12 mouse cellular contexts compared by ENCODE assay signal in the genomic region with DNA sequence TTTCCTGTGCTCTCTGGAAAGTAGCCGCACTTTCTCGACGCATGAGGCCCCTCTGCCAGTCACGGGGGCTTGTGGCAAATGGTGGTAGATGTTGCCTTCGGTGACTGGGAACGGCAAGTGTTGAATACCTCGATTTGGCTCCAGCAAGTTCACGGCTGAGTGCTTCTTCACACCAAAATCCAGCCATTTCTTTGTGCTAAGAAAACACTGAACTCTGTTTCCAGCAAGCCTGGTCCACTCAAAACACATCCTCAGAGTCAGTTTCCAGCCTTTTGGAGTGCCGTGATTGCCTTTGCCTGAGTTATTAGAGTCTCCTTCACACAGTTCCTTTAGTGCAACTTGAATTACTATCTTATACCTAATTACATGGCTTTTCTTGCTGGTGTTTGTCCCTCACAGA. TPM values are rescaled to one million over a fixed set of nuclear protein-coding genes. Genes with fewer than 3 reads are reported as not detected.
DNase-seq lines count a peak whose midpoint lies in the region; ATAC-seq and TF ChIP-seq lines count a peak whose summit lies in the region.
"Had no signal": no experiment of that assay in that cellular context is flagged by ENCODE, and none has a peak within 500 bp of the region (broad histone marks: within the 10 kb centered on the region; RNA-seq: fewer than 3 reads in every experiment).

No protein-coding gene starts in this region.

- no peak for ATAC-seq in embryonic facial prominence, embryonic 14.5 days (ENCODE audit: low read depth)
- no peak for ATAC-seq in hindbrain, embryonic 14.5 days (ENCODE audit: low FRiP score)
- ATAC-seq in midbrain, embryonic 14.5 days (ENCODE audit: low FRiP score, low TSS enrichment) = peak; percentile 14; the same call in 1 of the 2 replicates
- ATAC-seq: lung, postnatal 0 days had no signal

- DNase-seq in brain, embryonic 14.5 days (ENCODE audit: low read depth) = peak; percentile 74
- no peak for DNase-seq in embryonic facial prominence, embryonic 14.5 days (ENCODE audit: low spot score)
- DNase-seq in hindbrain, embryonic 14.5 days (ENCODE audit: low spot score) = peak; percentile 58
- no peak for DNase-seq in midbrain, embryonic 14.5 days
- no peak for DNase-seq in thymus, postnatal 10 days (ENCODE audit: low spot score in 2 of 2)
- DNase-seq in urinary bladder, postnatal 25 days (ENCODE audit: low spot score) = no peak
- no peak for DNase-seq in right cerebral cortex, postnatal 14 days
- DNase-seq: cerebellum, postnatal 14 days; heart, adult 18-20 months; retina, postnatal 1 day had no signal

- peaks cover 73% of the 10 kb centered on the region for H3K4me1 ChIP-seq in embryonic facial prominence, embryonic 14.5 days (ENCODE audit: control insufficient read depth, insufficient read depth, low read length)
- H3K4me1 ChIP-seq in hindbrain, embryonic 14.5 days (replicated peaks; ENCODE audit: control insufficient read depth, insufficient read depth, low read length) = peaks cover 31% of the 10 kb centered on the region
- H3K4me1 ChIP-seq in midbrain, embryonic 14.5 days (ENCODE audit: control insufficient read depth, insufficient read depth, low read length) = peaks cover 27% of the 10 kb centered on the region

- no peak for TF ChIP-seq CTCF in brain, embryonic 14.5 days (IDR thresholded peaks at IDR 0.05; ENCODE audit: borderline replicate concordance, extremely low read depth, insufficient read depth, insufficient read length)

- no peaks in the 10 kb centered on the region for H3K36me3 ChIP-seq in embryonic facial prominence, embryonic 14.5 days (ENCODE audit: control insufficient read depth, insufficient read depth, low read length)
- no peaks in the 10 kb centered on the region for H3K36me3 ChIP-seq in hindbrain, embryonic 14.5 days (replicated peaks; ENCODE audit: control insufficient read depth, insufficient read depth)
- H3K36me3 ChIP-seq in midbrain, embryonic 14.5 days (ENCODE audit: control insufficient read depth, insufficient read depth, low read length) = no peaks in the 10 kb centered on the region

- TF ChIP-seq POLR2A in brain, embryonic 14.5 days (IDR thresholded peaks at IDR 0.05; ENCODE audit: borderline replicate concordance, extremely low read depth, insufficient read depth, insufficient read length, poor library complexity, severe bottlenecking) = no peak

- no peak overlapping the region for H3K9ac ChIP-seq in embryonic facial prominence, embryonic 14.5 days (ENCODE audit: low read depth, low read length)
- H3K9ac ChIP-seq in hindbrain, embryonic 14.5 days = no peak overlapping the region
- no peak overlapping the region for H3K9ac ChIP-seq in midbrain, embryonic 14.5 days (replicated peaks; ENCODE audit: low read length)

- H3K27me3 ChIP-seq in embryonic facial prominence, embryonic 14.5 days (replicated peaks; ENCODE audit: control insufficient read depth, insufficient read depth, low read length) = no peaks in the 10 kb centered on the region
- no peaks in the 10 kb centered on the region for H3K27me3 ChIP-seq in hindbrain, embryonic 14.5 days (ENCODE audit: control insufficient read depth, insufficient read depth, low read length)
- H3K27me3 ChIP-seq in midbrain, embryonic 14.5 days (ENCODE audit: control insufficient read depth, insufficient read depth, low read length) = peaks cover 14% of the 10 kb centered on the region

- no peak overlapping the region for H3K4me2 ChIP-seq in embryonic facial prominence, embryonic 14.5 days (ENCODE audit: low read depth, low read length)
- no peak overlapping the region for H3K4me2 ChIP-seq in hindbrain, embryonic 14.5 days (replicated peaks)
- H3K4me2 ChIP-seq in midbrain, embryonic 14.5 days (ENCODE audit: low read length) = no peak overlapping the region

- H3K27ac ChIP-seq in embryonic facial prominence, embryonic 14.5 days (replicated peaks; ENCODE audit: low read depth, low read length) = peak overlapping the region; percentile 88; the same call in 1 of the 2 replicates
- peak overlapping the region; percentile 61 for H3K27ac ChIP-seq in hindbrain, embryonic 14.5 days
- H3K27ac ChIP-seq in midbrain, embryonic 14.5 days (replicated peaks; ENCODE audit: low read depth, low read length) = peak overlapping the region; percentile 32

- no peak overlapping the region for H3K4me3 ChIP-seq in embryonic facial prominence, embryonic 14.5 days (ENCODE audit: low read depth, low read length)
- H3K4me3 ChIP-seq in hindbrain, embryonic 14.5 days (replicated peaks; ENCODE audit: low read length) = no peak overlapping the region
- H3K4me3 ChIP-seq in midbrain, embryonic 14.5 days (replicated peaks; ENCODE audit: low read depth, low read length) = no peak overlapping the region

- 24% methylated on average over 9 of the region's 9 CpGs for WGBS in embryonic facial prominence, embryonic 14.5 days
- WGBS in hindbrain, embryonic 14.5 days = 11% methylated on average over 9 of the region's 9 CpGs
- 5% methylated on average over 9 of the region's 9 CpGs for WGBS in midbrain, embryonic 14.5 days

- H3K9me3 ChIP-seq in embryonic facial prominence, embryonic 14.5 days (ENCODE audit: control insufficient read depth, low read length) = no peaks in the 10 kb centered on the region
- no peaks in the 10 kb centered on the region for H3K9me3 ChIP-seq in hindbrain, embryonic 14.5 days (ENCODE audit: control insufficient read depth, low read length)
- H3K9me3 ChIP-seq in midbrain, embryonic 14.5 days (ENCODE audit: control insufficient read depth, low read length) = no peaks in the 10 kb centered on the region

RNA-seq across cellular contexts. Expression of a gene that starts 11.3 kb away (rescaled TPM):
- polyA plus RNA-seq in brain, embryonic 14.5 days (2012; rRNA removed) = 4.7 and 7.4 TPM in 2 replicates
- 4.9 and 5.7 TPM in 2 replicates for polyA plus RNA-seq in embryonic facial prominence, embryonic 14.5 days (2014; fragmentation: Nextera tagmentation; extraction: Ambion mirVana)
- 2.8 TPM in 2 replicates for polyA plus RNA-seq in hindbrain, embryonic 14.5 days (2014; fragmentation: Nextera tagmentation; extraction: Ambion mirVana)
- 2.9 and 3.0 TPM in 2 replicates for polyA plus RNA-seq in midbrain, embryonic 14.5 days (2014; fragmentation: Nextera tagmentation; extraction: Ambion mirVana)

RNA-seq across cellular contexts. Expression of a gene that starts 55.8 kb away (rescaled TPM):
- 0.22 TPM in 1 of 2 replicates, not detected in the other for polyA plus RNA-seq in brain, embryonic 14.5 days (2012; rRNA removed)
- 0.19 TPM in 1 of 2 replicates, not detected in the other for polyA plus RNA-seq in embryonic facial prominence, embryonic 14.5 days (2014; fragmentation: Nextera tagmentation; extraction: Ambion mirVana)
- 0.20 TPM in 1 of 2 replicates, not detected in the other for polyA plus RNA-seq in hindbrain, embryonic 14.5 days (2014; fragmentation: Nextera tagmentation; extraction: Ambion mirVana)
- not detected in 2 replicates for polyA plus RNA-seq in midbrain, embryonic 14.5 days (2014; fragmentation: Nextera tagmentation; extraction: Ambion mirVana)
- polyA plus RNA-seq: large intestine, adult 2 months; lung, postnatal 0 days had no signal

Comparison
In these comparisons a context has a peak if more than half of its experiments do, and no peak if none do; other contexts are left out.
1. DNase-seq: peak in brain, embryonic 14.5 days (single experiment) and hindbrain, embryonic 14.5 days (single experiment); none in embryonic facial prominence, embryonic 14.5 days (single experiment), midbrain, embryonic 14.5 days (single experiment), thymus, postnatal 10 days (0 of 2), urinary bladder, postnatal 25 days (single experiment) and right cerebral cortex, postnatal 14 days (single experiment).
2. H3K27ac ChIP-seq: peak in every context shown above with its lines; median percentile 88 in embryonic facial prominence, embryonic 14.5 days; 61 in hindbrain, embryonic 14.5 days; 32 in midbrain, embryonic 14.5 days.